Mouse (Mus musculus) hindbrain, embryonic 14.5 days (tissue): ENCODE results near the gene Acss1. TPM values are rescaled to one million over a fixed set of nuclear protein-coding genes. Genes with fewer than 3 reads are reported as not detected.

Source experiments
- ATAC-seq: fragments of 200-750 bp; cut with Nextera tagmentation; 2 replicates; pipeline ENCODE4 v1.8.0; 2017; ENCODE audit warnings: moderate number of reproducible peaks, mild to moderate bottlenecking, moderate TSS enrichment, moderate library complexity; ENCODE audit not compliant: low FRiP score
- DNase-seq: peaks from one replicate; pipeline ENCODE4 v3.0.0-alpha.2; 2015; ENCODE audit warnings: low spot score
- H3K27ac ChIP-seq: fragments of 300-500 bp; sonication (generic); 2 replicates; pipeline ENCODE4 v1.5.1; 2014; ENCODE audit warnings: mild to moderate bottlenecking, moderate library complexity
- H3K27me3 ChIP-seq: fragments of 300-500 bp; sonication (generic); 2 replicates; pipeline ENCODE4 v1.6.1; 2014; ENCODE audit warnings: mild to moderate bottlenecking, low read length, mixed read lengths; ENCODE audit not compliant: control insufficient read depth, insufficient read depth
- H3K36me3 ChIP-seq: fragments of 300-500 bp; sonication (generic); replicated peaks from 2 replicates; pipeline ENCODE4 v1.6.1; 2014; ENCODE audit not compliant: control insufficient read depth, insufficient read depth
- H3K4me1 ChIP-seq: fragments of 300-500 bp; sonication (generic); replicated peaks from 2 replicates; pipeline ENCODE4 v1.6.1; 2014; ENCODE audit warnings: antibody characterized with exemption, low read length, mixed read lengths; ENCODE audit not compliant: control insufficient read depth, insufficient read depth
- H3K4me2 ChIP-seq: fragments of 300-500 bp; sonication (generic); replicated peaks from 2 replicates; pipeline ENCODE4 v1.6.1; 2014; ENCODE audit warnings: mild to moderate bottlenecking, moderate library complexity
- H3K4me3 ChIP-seq: fragments of 300-500 bp; sonication (generic); replicated peaks from 2 replicates; pipeline ENCODE4 v1.5.1; 2014; ENCODE audit warnings: mild to moderate bottlenecking, low read length
- H3K9ac ChIP-seq: fragments of 300-500 bp; sonication (generic); 2 replicates; pipeline ENCODE4 v1.6.1; 2014
- H3K9me3 ChIP-seq: fragments of 300-500 bp; sonication (generic); 2 replicates; pipeline ENCODE4 v1.6.1; 2016; ENCODE audit warnings: low read length; ENCODE audit not compliant: control insufficient read depth
- WGBS: fragments of 180-500 bp; shearing (Covaris S2); extraction: QIAGEN DNeasy Blood & Tissue Kit; methylation state at CpG from one replicate; pipeline ENCODE4 v1.1.7; 2014; 5-methylcytosine and 5-hydroxymethylcytosine counted together
- polyA plus RNA-seq: library from polyadenylated mRNA; unstranded; fragments of >200 nt; fragmentation: Nextera tagmentation; extraction: Ambion mirVana; gene quantifications from 2 replicates; pipeline ENCODE4 v1.2.1, GENCODE M21; 2014

Gene Acss1
- polyA plus RNA-seq, 1 experiment from 2014 or later: 14.8 TPM

GRCm38 (mm10) chr2:150684451-150684850, 16.2 kb upstream of the Acss1 start:
- Histone ChIP-seq H3K9ac (no peak overlapping the region), H3K4me2 (no peak overlapping the region), H3K27ac (no peak overlapping the region), H3K27me3 (peaks cover 47% of the 10 kb centered on the region), H3K4me3 (no peak overlapping the region), H3K36me3 (no peaks in the 10 kb centered on the region), H3K4me1 (peaks cover 15% of the 10 kb centered on the region), H3K9me3 (no peaks in the 10 kb centered on the region)
- ATAC-seq (no peak), DNase-seq (no peak)
- whole genome bisulfite sequencing: 84% methylated on average over 12 of the region's 12 CpGs

- peaks cover 29% of the 10 kb centered on the region for H3K27me3 ChIP-seq
- 64% methylated on average over 4 of the region's 4 CpGs for WGBS
- ATAC-seq (no peak), DNase-seq (no peak)
- H3K9me3 ChIP-seq: no peaks in the 10 kb centered on the region
- no peak overlapping the region for H3K4me3 ChIP-seq
- no peaks in the 10 kb centered on the region for H3K36me3 ChIP-seq
- H3K9ac ChIP-seq: no peak overlapping the region
- no peaks in the 10 kb centered on the region for H3K4me1 ChIP-seq
- no peak overlapping the region for H3K4me2 ChIP-seq
- no peak overlapping the region for H3K27ac ChIP-seq
Observed at GRCm38 (mm10) chr2:150681581-150681980, 13.3 kb upstream of the Acss1 start.

- Histone ChIP-seq H3K9ac (no peak overlapping the region), H3K4me1 (no peaks in the 10 kb centered on the region; the same call in 1 of the 2 replicates), H3K27ac (no peak overlapping the region), H3K27me3 (peaks cover 10% of the 10 kb centered on the region), H3K36me3 (no peaks in the 10 kb centered on the region), H3K9me3 (no peaks in the 10 kb centered on the region), H3K4me2 (no peak overlapping the region), H3K4me3 (no peak overlapping the region)
- DNase-seq: peak; percentile 84
- 1% methylated on average over 3 of the region's 3 CpGs for WGBS
- no peak for ATAC-seq
Observed at GRCm38 (mm10) chr2:150678392-150678791, 10.1 kb upstream of the Acss1 start.

- Histone ChIP-seq H3K27ac (no peak overlapping the region), H3K36me3 (no peaks in the 10 kb centered on the region), H3K9ac (no peak overlapping the region), H3K27me3 (peaks cover 10% of the 10 kb centered on the region), H3K4me1 (no peaks in the 10 kb centered on the region; the same call in 1 of the 2 replicates), H3K9me3 (no peaks in the 10 kb centered on the region), H3K4me3 (no peak overlapping the region), H3K4me2 (no peak overlapping the region)
- ATAC-seq (no peak), DNase-seq (no peak)
- WGBS: 10% methylated on average over 1 of the region's 1 CpGs
Observed at GRCm38 (mm10) chr2:150675525-150675924, 7.2 kb upstream of the Acss1 start.

GRCm38 (mm10) chr2:150674900-150675299, 6.6 kb upstream of the Acss1 start:
- peak; percentile 58; the same call in 1 of the 2 replicates for ATAC-seq
- H3K4me2 ChIP-seq: no peak overlapping the region
- no peaks in the 10 kb centered on the region; the same call in 1 of the 2 replicates for H3K4me1 ChIP-seq
- no peak overlapping the region for H3K27ac ChIP-seq
- H3K9ac ChIP-seq: no peak overlapping the region
- H3K9me3 ChIP-seq: no peaks in the 10 kb centered on the region
- no peaks in the 10 kb centered on the region for H3K36me3 ChIP-seq
- no peak overlapping the region for H3K4me3 ChIP-seq
- peak; percentile 83 for DNase-seq
- 2% methylated on average over 2 of the region's 2 CpGs for whole genome bisulfite sequencing
- H3K27me3 ChIP-seq: peaks cover 10% of the 10 kb centered on the region

- H3K36me3 ChIP-seq: no peaks in the 10 kb centered on the region
- no peak for DNase-seq
- 85% methylated on average over 11 of the region's 11 CpGs for WGBS
- H3K4me2 ChIP-seq: no peak overlapping the region
- H3K27me3 ChIP-seq: peaks cover 19% of the 10 kb centered on the region
- no peak overlapping the region for H3K9ac ChIP-seq
- no peak overlapping the region for H3K27ac ChIP-seq
- no peaks in the 10 kb centered on the region for H3K9me3 ChIP-seq
- H3K4me3 ChIP-seq: no peak overlapping the region
- no peaks in the 10 kb centered on the region; the same call in 1 of the 2 replicates for H3K4me1 ChIP-seq
- no peak for ATAC-seq
Observed at GRCm38 (mm10) chr2:150673929-150674328, 5.6 kb upstream of the Acss1 start.

- Histone ChIP-seq H3K4me3 (no peak overlapping the region), H3K4me2 (no peak overlapping the region), H3K27me3 (peaks cover 16% of the 10 kb centered on the region; the same call in 1 of the 2 replicates), H3K9ac (no peak overlapping the region), H3K36me3 (no peaks in the 10 kb centered on the region), H3K27ac (no peak overlapping the region), H3K4me1 (peaks cover 10% of the 10 kb centered on the region), H3K9me3 (no peaks in the 10 kb centered on the region)
- WGBS: 85% methylated on average over 8 of the region's 8 CpGs
- ATAC-seq: no peak
- no peak for DNase-seq
Observed at GRCm38 (mm10) chr2:150671609-150672290, 3.5 kb upstream of the Acss1 start.

- ATAC-seq: no peak
Observed at GRCm38 (mm10) chr2:150670926-150671325, 2.6 kb upstream of the Acss1 start.

GRCm38 (mm10) chr2:150669454-150670045, 1.2 kb upstream of the Acss1 start:
- no peaks in the 10 kb centered on the region for H3K9me3 ChIP-seq
- ATAC-seq (no peak), DNase-seq (no peak)
- 0 out of 2 replicates have a peak, but pooled peaks cover 14% of the 10 kb centered on the region for H3K27me3 ChIP-seq
- no peak overlapping the region for H3K9ac ChIP-seq
- H3K4me3 ChIP-seq: no peak overlapping the region
- no peak overlapping the region for H3K27ac ChIP-seq
- no peak overlapping the region for H3K4me2 ChIP-seq
- 77% methylated on average over 2 of the region's 2 CpGs for WGBS
- no peaks in the 10 kb centered on the region for H3K36me3 ChIP-seq
- H3K4me1 ChIP-seq: peaks cover 11% of the 10 kb centered on the region; the same call in 1 of the 2 replicates

More at GRCm38 (mm10) chr2:150670926-150671325, 2.6 kb upstream of the Acss1 start:
- WGBS: 100% methylated on average over 1 of the region's 1 CpGs
- no peaks in the 10 kb centered on the region for H3K36me3 ChIP-seq
- no peak overlapping the region for H3K27ac ChIP-seq
- no peak overlapping the region for H3K4me3 ChIP-seq
- no peak for DNase-seq
- H3K9ac ChIP-seq: no peak overlapping the region
- H3K4me1 ChIP-seq: peaks cover 11% of the 10 kb centered on the region
- H3K4me2 ChIP-seq: no peak overlapping the region
- H3K27me3 ChIP-seq: 0 out of 2 replicates have a peak, but pooled peaks cover 14% of the 10 kb centered on the region
- no peaks in the 10 kb centered on the region for H3K9me3 ChIP-seq
